1 mouse cellular context compared by ENCODE assay signal in the genomic region with DNA sequence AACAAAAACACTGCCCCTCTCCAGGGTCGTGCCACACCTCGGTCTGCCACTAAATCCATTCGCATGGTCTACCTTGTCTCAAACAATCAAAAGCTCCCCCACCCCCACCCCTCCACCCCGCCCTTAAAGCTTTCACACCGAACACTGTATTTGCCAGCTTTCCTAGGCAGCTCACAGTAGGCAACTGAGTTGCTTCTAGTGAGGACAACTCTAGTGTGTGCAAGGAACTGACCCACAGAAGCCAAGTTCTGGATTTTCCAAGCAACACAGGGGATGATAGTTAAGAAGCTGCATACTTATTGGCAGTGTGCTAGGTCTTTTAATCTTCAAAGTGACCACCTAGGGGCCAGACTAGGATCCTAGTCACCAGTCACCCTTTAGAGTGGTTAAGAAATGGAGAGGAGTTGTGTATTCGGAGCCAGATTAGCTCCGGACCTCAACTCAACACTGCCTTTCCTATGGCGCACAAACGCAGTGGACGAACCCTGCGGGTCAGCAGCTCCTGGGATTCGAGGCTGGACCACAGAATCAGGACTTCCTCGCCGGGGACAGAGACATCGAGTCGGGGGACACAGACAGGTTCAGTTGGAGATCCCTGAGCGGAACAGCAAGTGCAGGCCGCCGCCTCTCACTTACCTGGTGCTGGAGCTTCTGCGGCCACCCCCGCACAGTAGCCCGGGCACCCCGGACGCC.
TF ChIP-seq lines count a peak whose summit lies in the region.

No protein-coding gene starts in this region.

TF ChIP-seq in CH12.LX, 34 proteins besides CTCF, POLR2A, EP300 and RAD21 (continued from another document):
- no peak for TF ChIP-seq SIN3A (IDR thresholded peaks at IDR 0.05; ENCODE audit: low read length)
- no peak for TF ChIP-seq MYC (IDR thresholded peaks at IDR 0.05; ENCODE audit: low read depth, low read length)
- TF ChIP-seq USF1 (IDR thresholded peaks at IDR 0.05; ENCODE audit: low read depth, low read length) = no peak
- 0 out of 2 replicates have a peak, but pooled peaks have one; percentile 10 for TF ChIP-seq E2F4 (IDR thresholded peaks at IDR 0.05; ENCODE audit: insufficient replicate concordance, low read depth, low read length)
- no peak for TF ChIP-seq MAZ (IDR thresholded peaks at IDR 0.05; ENCODE audit: low read depth, low read length)
- TF ChIP-seq MAX (IDR thresholded peaks at IDR 0.05; ENCODE audit: low read length) = no peak
